Mouse (Mus musculus): ENCODE data around the gene Foxa2. TPM values are rescaled to one million over a fixed set of nuclear protein-coding genes. Genes with fewer than 3 reads are reported as not detected.

Foxa2 gene
- total and polyA plus RNA-seq, 2 experiments: 11.2 to 103 TPM

GRCm38 (mm10) chr2:148045937-148046798 is 601 bp downstream of the Foxa2 start:
- peak overlapping the region; percentile 93 for H3K4me3 ChIP-seq (ENCODE audit: insufficient read depth, low read depth, low read length)
- no peaks in the 10 kb centered on the region for H3K27me3 ChIP-seq (ENCODE audit: control insufficient read depth, insufficient read depth, low read length)
- peak; percentile 79 for DNase-seq (ENCODE audit: extremely low read depth, low read depth, low spot score)
- H3K4me1 ChIP-seq (ENCODE audit: control insufficient read depth, insufficient read depth, low read length): peaks cover 19% of the 10 kb centered on the region
- H3K79me2 ChIP-seq (ENCODE audit: control insufficient read depth, insufficient read depth, low read length): peaks cover 18% of the 10 kb centered on the region
- H3K9ac ChIP-seq (ENCODE audit: low read depth, low read length): peak overlapping the region; percentile 96
- peaks cover 9% of the 10 kb centered on the region; the same call in 1 of the 2 replicates for H3K36me3 ChIP-seq (ENCODE audit: control insufficient read depth, insufficient read depth, low read length)
- peak overlapping the region; percentile 99 for H3K27ac ChIP-seq (replicated peaks; ENCODE audit: insufficient read depth, low read depth, low read length)
- under 1% methylated on average over 58 of the region's 65 CpGs for WGBS
- TF ChIP-seq CTCF (IDR thresholded peaks at IDR 0.05; ENCODE audit: low read depth, low read length) (no peak), POLR2A (IDR thresholded peaks at IDR 0.05; ENCODE audit: extremely low read depth, insufficient read depth, low read length) (peak; percentile 26; the same call in 1 of the 2 replicates)

DNA sequence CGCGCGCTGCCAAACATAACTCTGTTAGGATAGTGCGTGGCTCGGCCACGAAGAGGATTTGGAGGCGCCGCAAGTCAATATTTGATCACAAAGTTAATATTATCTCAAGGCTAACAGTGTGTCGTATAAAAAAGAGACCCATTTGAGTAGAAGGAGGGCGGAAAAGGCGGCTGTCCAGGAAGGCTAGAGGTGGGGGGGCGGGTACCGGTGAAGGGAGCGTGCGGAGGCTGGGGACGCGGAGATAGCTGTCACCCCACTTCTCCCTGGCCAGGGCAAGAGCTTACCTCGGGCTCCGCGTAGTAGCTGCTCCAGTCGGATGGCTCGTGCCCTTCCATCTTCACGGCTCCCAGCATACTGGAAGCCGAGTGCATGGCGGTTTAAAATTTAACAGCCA is 1.2 kb downstream of the Foxa2 start:
- WGBS: under 1% methylated on average over 25 of the region's 25 CpGs
- H3K9ac ChIP-seq (ENCODE audit: low read depth, low read length): peak overlapping the region; percentile 96
- peaks cover 25% of the 10 kb centered on the region for H3K4me1 ChIP-seq (ENCODE audit: control insufficient read depth, insufficient read depth, low read length)
- peak overlapping the region; percentile 93 for H3K4me3 ChIP-seq (ENCODE audit: insufficient read depth, low read depth, low read length)
- peak overlapping the region; percentile 99 for H3K27ac ChIP-seq (replicated peaks; ENCODE audit: insufficient read depth, low read depth, low read length)
- H3K27me3 ChIP-seq (ENCODE audit: control insufficient read depth, insufficient read depth, low read length): no peaks in the 10 kb centered on the region
- peaks cover 18% of the 10 kb centered on the region for H3K79me2 ChIP-seq (ENCODE audit: control insufficient read depth, insufficient read depth, low read length)
- H3K36me3 ChIP-seq (ENCODE audit: control insufficient read depth, insufficient read depth, low read length): peaks cover 9% of the 10 kb centered on the region; the same call in 1 of the 2 replicates
- TF ChIP-seq POLR2A (IDR thresholded peaks at IDR 0.05; ENCODE audit: extremely low read depth, insufficient read depth, low read length) (peak; percentile 66; the same call in 1 of the 2 replicates), CTCF (IDR thresholded peaks at IDR 0.05; ENCODE audit: low read depth, low read length) (no peak)
- DNase-seq (ENCODE audit: extremely low read depth, low read depth, low spot score): peak; percentile 92

GRCm38 (mm10) chr2:148044877-148045539 is 1.8 kb downstream of the Foxa2 start:
- 2% methylated on average over 26 of the region's 26 CpGs for WGBS
- H3K36me3 ChIP-seq (ENCODE audit: control insufficient read depth, insufficient read depth, low read length): peaks cover 9% of the 10 kb centered on the region; the same call in 1 of the 2 replicates
- TF ChIP-seq POLR2A (IDR thresholded peaks at IDR 0.05; ENCODE audit: extremely low read depth, insufficient read depth, low read length) (no peak), CTCF (IDR thresholded peaks at IDR 0.05; ENCODE audit: low read depth, low read length) (no peak)
- H3K9ac ChIP-seq (ENCODE audit: low read depth, low read length): peak overlapping the region; percentile 96
- no peaks in the 10 kb centered on the region for H3K27me3 ChIP-seq (ENCODE audit: control insufficient read depth, insufficient read depth, low read length)
- peak overlapping the region; percentile 99 for H3K27ac ChIP-seq (replicated peaks; ENCODE audit: insufficient read depth, low read depth, low read length)
- peak overlapping the region; percentile 93 for H3K4me3 ChIP-seq (ENCODE audit: insufficient read depth, low read depth, low read length)
- H3K4me1 ChIP-seq (ENCODE audit: control insufficient read depth, insufficient read depth, low read length): peaks cover 25% of the 10 kb centered on the region
- peaks cover 18% of the 10 kb centered on the region for H3K79me2 ChIP-seq (ENCODE audit: control insufficient read depth, insufficient read depth, low read length)
- DNase-seq (ENCODE audit: extremely low read depth, low read depth, low spot score): peak; percentile 41

- Histone ChIP-seq H3K27ac (replicated peaks; ENCODE audit: insufficient read depth, low read depth, low read length) (peak overlapping the region; percentile 99), H3K27me3 (ENCODE audit: control insufficient read depth, insufficient read depth, low read length) (no peaks in the 10 kb centered on the region), H3K36me3 (ENCODE audit: control insufficient read depth, insufficient read depth, low read length) (peaks cover 9% of the 10 kb centered on the region; the same call in 1 of the 2 replicates), H3K9ac (ENCODE audit: low read depth, low read length) (peak overlapping the region; percentile 96), H3K4me3 (ENCODE audit: insufficient read depth, low read depth, low read length) (peak overlapping the region; percentile 93), H3K4me1 (ENCODE audit: control insufficient read depth, insufficient read depth, low read length) (peaks cover 25% of the 10 kb centered on the region), H3K79me2 (ENCODE audit: control insufficient read depth, insufficient read depth, low read length) (peaks cover 24% of the 10 kb centered on the region)
- 3% methylated on average over 71 of the region's 71 CpGs for WGBS
- DNase-seq (ENCODE audit: extremely low read depth, low read depth, low spot score): peak; percentile 52
- TF ChIP-seq POLR2A (IDR thresholded peaks at IDR 0.05; ENCODE audit: extremely low read depth, insufficient read depth, low read length) (0 out of 2 replicates have a peak, but pooled peaks have one; percentile 9), CTCF (IDR thresholded peaks at IDR 0.05; ENCODE audit: low read depth, low read length) (no peak)
Observed at GRCm38 (mm10) chr2:148043976-148044876, 2.5 kb downstream of the Foxa2 start.
